In genomic region chr3:79409927-79410628, GRCm38 (mm10) we compare ENCODE assay signal across 12 mouse cellular contexts.
DNase-seq lines count a peak whose midpoint lies in the region; ATAC-seq lines count a peak whose summit lies in the region.
"Had no signal": no experiment of that assay in that cellular context is flagged by ENCODE, and none has a peak within 500 bp of the region (broad histone marks: within the 10 kb centered on the region; RNA-seq: fewer than 3 reads in every experiment).

No protein-coding gene starts in this region.

- peaks cover 10% of the 10 kb centered on the region for H3K4me1 ChIP-seq in forebrain, embryonic 14.5 days (ENCODE audit: control insufficient read depth, insufficient read depth, low read length)
- H3K4me1 ChIP-seq in limb, embryonic 11.5 days (ENCODE audit: control insufficient read depth, insufficient read depth, low read length): peaks cover 4% of the 10 kb centered on the region; the same call in 1 of the 2 replicates
- H3K4me1 ChIP-seq in neural tube, embryonic 12.5 days: peaks cover 11% of the 10 kb centered on the region
- H3K4me1 ChIP-seq: stomach, embryonic 15.5 days had no signal

- no peak overlapping the region for H3K4me3 ChIP-seq in forebrain, embryonic 14.5 days (ENCODE audit: low read depth, low read length)
- H3K4me3 ChIP-seq in limb, embryonic 11.5 days (ENCODE audit: low read depth, low read length): no peak overlapping the region
- H3K4me3 ChIP-seq in neural tube, embryonic 12.5 days: no peak overlapping the region
- H3K4me3 ChIP-seq: limb, embryonic 12.5 days; myocyte; stomach, embryonic 15.5 days had no signal

- H3K9ac ChIP-seq in forebrain, embryonic 14.5 days (ENCODE audit: low read length): no peak overlapping the region
- H3K9ac ChIP-seq in limb, embryonic 11.5 days (ENCODE audit: low read length): no peak overlapping the region
- H3K9ac ChIP-seq in neural tube, embryonic 12.5 days: no peak overlapping the region
- H3K9ac ChIP-seq: limb, embryonic 12.5 days; lung, embryonic 14.5 days; stomach, embryonic 15.5 days had no signal

- no peaks in the 10 kb centered on the region for H3K9me3 ChIP-seq in forebrain, embryonic 14.5 days (replicated peaks; ENCODE audit: control insufficient read depth, low read length)
- no peaks in the 10 kb centered on the region for H3K9me3 ChIP-seq in limb, embryonic 11.5 days (ENCODE audit: control insufficient read depth, low read length)
- no peaks in the 10 kb centered on the region for H3K9me3 ChIP-seq in neural tube, embryonic 12.5 days
- H3K9me3 ChIP-seq: limb, embryonic 12.5 days; stomach, embryonic 15.5 days had no signal

- no peaks in the 10 kb centered on the region for H3K36me3 ChIP-seq in forebrain, embryonic 14.5 days (ENCODE audit: control insufficient read depth, insufficient read depth, low read length)
- H3K36me3 ChIP-seq in limb, embryonic 11.5 days (ENCODE audit: control insufficient read depth, insufficient read depth, low read length): no peaks in the 10 kb centered on the region
- no peaks in the 10 kb centered on the region for H3K36me3 ChIP-seq in neural tube, embryonic 12.5 days
- H3K36me3 ChIP-seq: limb, embryonic 12.5 days; stomach, embryonic 15.5 days had no signal

- H3K27ac ChIP-seq in forebrain, embryonic 14.5 days (ENCODE audit: low read depth, low read length): no peak overlapping the region
- H3K27ac ChIP-seq in limb, embryonic 11.5 days (replicated peaks; ENCODE audit: low read depth, low read length): no peak overlapping the region
- H3K27ac ChIP-seq in neural tube, embryonic 12.5 days: no peak overlapping the region
- H3K27ac ChIP-seq: limb, embryonic 12.5 days; stomach, embryonic 15.5 days had no signal

- no peak overlapping the region for H3K4me2 ChIP-seq in forebrain, embryonic 14.5 days (ENCODE audit: low read length)
- no peak overlapping the region for H3K4me2 ChIP-seq in limb, embryonic 11.5 days (ENCODE audit: low read depth, severe bottlenecking)
- H3K4me2 ChIP-seq in neural tube, embryonic 12.5 days (replicated peaks): peak overlapping the region; percentile 33; the same call in 1 of the 2 replicates
- H3K4me2 ChIP-seq: limb, embryonic 12.5 days; lung, embryonic 14.5 days; stomach, embryonic 15.5 days had no signal

- peak; percentile 83 for ATAC-seq in forebrain, embryonic 14.5 days
- ATAC-seq in limb, embryonic 11.5 days (ENCODE audit: insufficient number of reproducible peaks, low FRiP score, low TSS enrichment, low read depth): no peak
- ATAC-seq in neural tube, embryonic 12.5 days (ENCODE audit: low FRiP score, low read depth): peak; percentile 84
- no peak for ATAC-seq in megakaryocyte-erythroid progenitor cell, adult 5-6 weeks (replicated peaks; ENCODE audit: low FRiP score, low TSS enrichment, poor library complexity, severe bottlenecking)

- intact Hi-C loops in heart, postnatal 36 days (cut with DNase I): no loop called here

- peak; percentile 42 for DNase-seq in embryo, embryonic 9.5 days (ENCODE audit: extremely low spot score)
- DNase-seq in forebrain, embryonic 14.5 days (ENCODE audit: low spot score): peak; percentile 59
- peak; percentile 44 for DNase-seq in limb, embryonic 11.5 days (ENCODE audit: low spot score)
- no peak for DNase-seq in heart, postnatal 36 days
- DNase-seq in kidney, adult 18-20 months: no peak
- DNase-seq in adrenal gland, adult 8-10 months: no peak

- no peaks in the 10 kb centered on the region for H3K27me3 ChIP-seq in forebrain, embryonic 14.5 days (replicated peaks; ENCODE audit: control insufficient read depth, insufficient read depth, low read length)
- H3K27me3 ChIP-seq in limb, embryonic 11.5 days (ENCODE audit: control insufficient read depth, insufficient read depth, low read length): no peaks in the 10 kb centered on the region
- no peaks in the 10 kb centered on the region for H3K27me3 ChIP-seq in neural tube, embryonic 12.5 days (replicated peaks)
- H3K27me3 ChIP-seq: stomach, embryonic 15.5 days had no signal

- WGBS in forebrain, embryonic 14.5 days: 18% methylated on average over 10 of the region's 10 CpGs
- WGBS in limb, embryonic 11.5 days: 33% methylated on average over 10 of the region's 10 CpGs
- WGBS in neural tube, embryonic 12.5 days: 12% methylated on average over 10 of the region's 10 CpGs

Comparison
In these comparisons a context has a peak if more than half of its experiments do, and no peak if none do; other contexts are left out.
1. DNase-seq: peak in embryo, embryonic 9.5 days (single experiment), forebrain, embryonic 14.5 days (single experiment) and limb, embryonic 11.5 days (single experiment); none in heart, postnatal 36 days (0 of 2), kidney, adult 18-20 months (single experiment) and adrenal gland, adult 8-10 months (single experiment).
2. ATAC-seq: peak in forebrain, embryonic 14.5 days (single experiment) and neural tube, embryonic 12.5 days (single experiment); none in limb, embryonic 11.5 days (single experiment) and megakaryocyte-erythroid progenitor cell, adult 5-6 weeks (single experiment).